Mouse (Mus musculus) limb, embryonic 14.5 days (tissue): ENCODE data around the gene Nacad. TPM values are rescaled to one million over a fixed set of nuclear protein-coding genes. Genes with fewer than 3 reads are reported as not detected.

Experiments used
- ATAC-seq: fragments of 200-750 bp; cut with Nextera tagmentation; 2 replicates; pipeline ENCODE4 v1.8.0; 2017; ENCODE audit warnings: low read depth, moderate number of reproducible peaks, moderate TSS enrichment; ENCODE audit not compliant: low FRiP score
- DNase-seq: peaks from one replicate; pipeline ENCODE4 v3.0.0-alpha.2; 2015; ENCODE audit warnings: low spot score
- H3K27ac ChIP-seq: fragments of 300-500 bp; sonication (generic); replicated peaks from 2 replicates; pipeline ENCODE4 v1.5.1; 2014; ENCODE audit warnings: low read depth, mild to moderate bottlenecking, low read length, moderate library complexity, mixed read lengths
- H3K27me3 ChIP-seq: fragments of 300-500 bp; sonication (generic); 2 replicates; pipeline ENCODE4 v1.6.1; 2014; ENCODE audit warnings: low read length, mixed read lengths; ENCODE audit not compliant: control insufficient read depth, insufficient read depth
- H3K36me3 ChIP-seq: fragments of 300-500 bp; sonication (generic); 2 replicates; pipeline ENCODE4 v1.6.1; 2014; ENCODE audit warnings: mild to moderate bottlenecking, low read length, moderate library complexity, mixed read lengths; ENCODE audit not compliant: control insufficient read depth, insufficient read depth
- H3K4me1 ChIP-seq: fragments of 300-500 bp; sonication (generic); 2 replicates; pipeline ENCODE4 v1.6.1; 2014; ENCODE audit warnings: antibody characterized with exemption, low read length, mixed read lengths; ENCODE audit not compliant: control insufficient read depth, insufficient read depth
- H3K4me2 ChIP-seq: fragments of 300-500 bp; sonication (generic); replicated peaks from 2 replicates; pipeline ENCODE4 v1.6.1; 2014; ENCODE audit warnings: low read depth, mild to moderate bottlenecking, low read length, moderate library complexity; ENCODE audit not compliant: severe bottlenecking
- H3K4me3 ChIP-seq: fragments of 300-500 bp; sonication (generic); replicated peaks from 2 replicates; pipeline ENCODE4 v1.5.1; 2014; ENCODE audit warnings: low read length
- H3K9ac ChIP-seq: fragments of 300-500 bp; sonication (generic); 2 replicates; pipeline ENCODE4 v1.6.1; 2014; ENCODE audit warnings: mild to moderate bottlenecking, low read depth, low read length, moderate library complexity; ENCODE audit not compliant: severe bottlenecking
- H3K9me3 ChIP-seq: fragments of 300-500 bp; sonication (generic); 2 replicates; pipeline ENCODE4 v1.6.1; 2016; ENCODE audit warnings: low read length; ENCODE audit not compliant: control insufficient read depth
- POLR2A ChIP-seq: fragments of 200-500 bp; IDR thresholded peaks from 2 replicates; pipeline ENCODE4 v1.8.0; 2012; ENCODE audit warnings: inconsistent platforms, mild to moderate bottlenecking, moderate library complexity, borderline replicate concordance; ENCODE audit not compliant: insufficient read depth, insufficient read length; ENCODE audit errors: extremely low read depth
- WGBS: fragments of 180-500 bp; shearing (Covaris S2); extraction: QIAGEN DNeasy Blood & Tissue Kit; methylation state at CpG from one replicate; pipeline ENCODE4 v1.1.7; 2014; 5-methylcytosine and 5-hydroxymethylcytosine counted together
- polyA plus RNA-seq, 2 experiments: library from polyadenylated mRNA; depleted of rRNA in 1 of 2; stranded (reverse) in 1 of 2; unstranded in 1 of 2; fragments of >200 nt; fragmentation: Nextera tagmentation in 1 of 2; extraction: Ambion mirVana in 1 of 2; gene quantifications; 2 replicates each; pipeline versions ENCODE4 v1.2.1 to v1.2.3; 2012 to 2014

The Nacad gene
- polyA plus RNA-seq, 2 experiments: 0.89 to 2.0 TPM

GRCm38 (mm10) chr11:6594845-6595244 is 11.0 kb downstream of the Nacad start:
- H3K27ac ChIP-seq: no peak overlapping the region
- DNase-seq (no peak), ATAC-seq (no peak)
- H3K9ac ChIP-seq: no peak overlapping the region
- H3K9me3 ChIP-seq: no peaks in the 10 kb centered on the region
- H3K36me3 ChIP-seq: peaks cover 84% of the 10 kb centered on the region
- H3K4me3 ChIP-seq: no peak overlapping the region
- no peaks in the 10 kb centered on the region for H3K27me3 ChIP-seq
- no peak for TF ChIP-seq POLR2A
- no peak overlapping the region for H3K4me2 ChIP-seq
- WGBS: 68% methylated on average over 6 of the region's 6 CpGs
- H3K4me1 ChIP-seq: no peaks in the 10 kb centered on the region

GRCm38 (mm10) chr11:6593406-6593805 is 12.4 kb downstream of the Nacad start:
- H3K4me3 ChIP-seq: no peak overlapping the region
- no peaks in the 10 kb centered on the region for H3K4me1 ChIP-seq
- TF ChIP-seq POLR2A: no peak
- H3K36me3 ChIP-seq: peaks cover 97% of the 10 kb centered on the region
- no peaks in the 10 kb centered on the region for H3K9me3 ChIP-seq
- H3K9ac ChIP-seq: no peak overlapping the region
- DNase-seq (no peak), ATAC-seq (no peak)
- H3K4me2 ChIP-seq: no peak overlapping the region
- H3K27ac ChIP-seq: no peak overlapping the region
- H3K27me3 ChIP-seq: no peaks in the 10 kb centered on the region
- 72% methylated on average over 11 of the region's 11 CpGs for WGBS

GRCm38 (mm10) chr11:6590933-6591675 is 14.7 kb downstream of the Nacad start:
- no peak overlapping the region for H3K9ac ChIP-seq
- no peak overlapping the region for H3K4me2 ChIP-seq
- TF ChIP-seq POLR2A: no peak
- no peak overlapping the region for H3K4me3 ChIP-seq
- ATAC-seq: no peak
- H3K27ac ChIP-seq: no peak overlapping the region
- 83% methylated on average over 10 of the region's 10 CpGs for WGBS
- no peaks in the 10 kb centered on the region for H3K4me1 ChIP-seq
- no peaks in the 10 kb centered on the region for H3K27me3 ChIP-seq
- H3K36me3 ChIP-seq: peaks cover 89% of the 10 kb centered on the region
- no peak for DNase-seq
- H3K9me3 ChIP-seq: no peaks in the 10 kb centered on the region

- 91% methylated on average over 7 of the region's 7 CpGs for WGBS
- no peaks in the 10 kb centered on the region for H3K4me1 ChIP-seq
- H3K27ac ChIP-seq: no peak overlapping the region
- DNase-seq (no peak), ATAC-seq (no peak)
- no peak overlapping the region for H3K4me3 ChIP-seq
- no peak for TF ChIP-seq POLR2A
- no peak overlapping the region for H3K9ac ChIP-seq
- no peak overlapping the region for H3K4me2 ChIP-seq
- H3K36me3 ChIP-seq: peaks cover 89% of the 10 kb centered on the region
- H3K27me3 ChIP-seq: no peaks in the 10 kb centered on the region
- H3K9me3 ChIP-seq: no peaks in the 10 kb centered on the region
Observed at GRCm38 (mm10) chr11:6589838-6590237, 16.0 kb downstream of the Nacad start.

GRCm38 (mm10) chr11:6588295-6588694 is 17.6 kb downstream of the Nacad start:
- no peaks in the 10 kb centered on the region for H3K27me3 ChIP-seq
- DNase-seq (no peak), ATAC-seq (no peak)
- no peak for TF ChIP-seq POLR2A
- H3K36me3 ChIP-seq: peaks cover 84% of the 10 kb centered on the region
- no peak overlapping the region for H3K27ac ChIP-seq
- no peak overlapping the region for H3K9ac ChIP-seq
- no peaks in the 10 kb centered on the region for H3K4me1 ChIP-seq
- no peak overlapping the region for H3K4me3 ChIP-seq
- no peak overlapping the region for H3K4me2 ChIP-seq
- WGBS: 91% methylated on average over 7 of the region's 7 CpGs
- no peaks in the 10 kb centered on the region for H3K9me3 ChIP-seq
